Mouse (Mus musculus): Measurements from ENCODE around the gene Rhox3e.
"Not testable (repeated sequence)": the region's sequence is repeated elsewhere in the genome, so short reads cannot be mapped to it uniquely, and the experiment has no call there.

Gene Rhox3e

DNA sequence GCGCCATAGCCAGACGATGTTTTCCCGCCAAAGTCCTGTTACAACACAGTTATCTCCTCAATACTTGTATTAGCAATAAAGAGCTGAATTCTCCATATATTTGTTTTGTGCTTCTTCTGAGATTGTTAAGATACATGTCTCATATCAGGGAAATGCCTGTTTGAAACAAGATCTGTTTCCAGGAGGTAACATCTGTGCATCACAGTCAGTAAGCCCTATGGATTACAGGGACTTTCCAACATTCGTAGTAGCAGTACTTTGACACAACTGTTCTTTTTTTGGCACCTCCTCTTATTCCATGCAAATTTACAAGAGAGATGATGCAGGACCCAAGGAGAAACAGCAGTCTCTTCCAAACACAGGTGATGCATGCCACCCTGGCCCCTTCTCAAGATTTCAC lies at the start of gene Rhox3e:
Gene Rhox3e (plus strand): TSS at position 301 of the 400 bp plus-strand sequence.
- DNase-seq (ENCODE audit: low read depth, low spot score): not testable (repeated sequence)

- DNase-seq (ENCODE audit: low read depth, low spot score): not testable (repeated sequence)
These were observed 27.8 kb upstream of the Rhox3e start, which contains the start of gene Rhox4d for GRCm38 (mm10) chrX:37514059-37514458. TSS of gene Rhox4d (plus strand) at chrX:37514359.

GRCm38 (mm10) chrX:37530152-37530551 lies 11.7 kb upstream of the Rhox3e start, which contains the start of gene Rhox2e:
TSS of gene Rhox2e (plus strand) at chrX:37530452.
- DNase-seq (ENCODE audit: low read depth, low spot score): not testable (repeated sequence)

DNA sequence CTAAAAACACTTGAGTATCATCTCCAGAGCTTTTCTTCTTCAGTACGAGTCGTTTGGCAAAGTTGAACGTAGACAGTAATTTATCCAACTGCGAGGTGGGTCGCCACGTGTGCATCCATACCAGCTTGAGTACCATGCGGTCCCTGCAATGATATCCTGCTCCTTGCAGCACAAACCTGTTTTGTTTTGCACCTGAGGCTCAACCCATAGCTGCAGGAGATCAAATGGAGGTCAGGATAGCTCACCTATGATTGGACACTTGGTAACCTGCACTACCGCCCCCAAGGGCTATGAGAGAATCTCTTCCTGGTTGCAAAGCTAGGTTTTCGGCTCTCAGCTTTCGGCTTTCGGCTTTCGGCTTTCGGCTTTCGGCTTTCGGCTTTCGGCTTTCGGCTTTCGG lies 15.3 kb downstream of the Rhox3e start, which contains the start of gene Rhox4e:
Gene Rhox4e (plus strand): TSS at position 301 of the 400 bp plus-strand sequence.
- DNase-seq (ENCODE audit: low read depth, low spot score): not testable (repeated sequence)

DNA sequence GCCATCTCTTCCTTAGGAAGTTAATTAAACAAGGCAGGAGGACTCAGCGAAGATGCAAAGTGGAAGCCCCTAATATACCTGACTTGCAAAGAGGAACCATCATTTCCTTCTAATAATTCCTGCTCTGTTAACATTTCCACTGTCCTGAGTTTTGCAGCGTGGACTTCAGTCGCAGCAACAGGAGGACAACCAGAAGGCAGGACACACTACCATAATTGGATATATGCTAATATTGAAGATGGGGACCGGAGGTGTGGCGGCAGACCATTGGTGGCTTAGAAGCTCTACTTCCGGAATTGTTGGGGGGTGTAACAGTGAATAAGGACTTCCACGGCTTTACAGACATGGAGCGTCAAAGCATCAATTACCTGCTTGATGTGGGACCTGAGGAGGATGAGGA lies 29.3 kb downstream of the Rhox3e start, which contains the start of gene Rhox2f:
Gene Rhox2f (plus strand): TSS at position 301 of the 400 bp plus-strand sequence.
- DNase-seq (ENCODE audit: low read depth, low spot score): not testable (repeated sequence)

DNA sequence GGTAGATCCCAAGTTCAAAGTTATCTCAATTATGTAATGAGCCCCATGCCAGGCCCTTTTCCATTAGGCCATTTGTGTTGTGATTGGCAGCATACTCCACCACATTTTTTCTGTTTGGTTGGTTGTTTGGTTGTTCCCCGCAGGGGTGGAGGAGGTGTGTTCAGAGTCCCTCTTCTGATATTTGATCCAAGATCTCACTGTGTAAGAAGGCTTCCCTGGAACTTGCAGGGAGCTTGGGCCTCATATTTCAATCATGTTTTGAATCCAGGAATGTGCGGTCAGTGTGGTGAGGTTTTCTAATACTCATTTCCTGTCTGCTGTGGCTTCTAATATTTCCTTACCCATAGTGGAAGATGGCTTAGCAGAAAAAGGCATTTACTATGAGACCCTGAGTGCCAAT lies 30.8 kb downstream of the Rhox3e start:
- DNase-seq (ENCODE audit: low read depth, low spot score): not testable (repeated sequence)

GRCm38 (mm10) chrX:37580692-37581091 lies 38.9 kb downstream of the Rhox3e start, which contains the start of gene Rhox3f:
TSS of gene Rhox3f (plus strand) at chrX:37580992.
- DNase-seq (ENCODE audit: low read depth, low spot score): not testable (repeated sequence)

Data from telencephalon, adult 2 months (tissue).